Mouse (Mus musculus) lung, embryonic 16.5 days (tissue): ENCODE measurements at regions not wholly inside any gene's neighbourhood (a gene's known extent, or its start where the extent isn't known, plus 50 kb on each side); places are given as distances from the start of the nearest gene placed in this dataset. TPM values are rescaled to one million over a fixed set of nuclear protein-coding genes. Genes with fewer than 3 reads are reported as not detected.

Source experiments
- microRNA-seq: library from miRNA; unstranded; fragments of <30 nt; microRNA quantifications from one replicate; pipeline ENCODE4, GENCODE M21; 2016

Small RNAs in the stretch of these regions (microRNA-seq; reads per million reads assigned to microRNA genes)
- not detected for gene Gm27847
